Mouse (Mus musculus) intestine, embryonic 14.5 days (tissue): ENCODE measurements around the gene Irak1bp1. TPM values are rescaled to one million over a fixed set of nuclear protein-coding genes. Genes with fewer than 3 reads are reported as not detected.

Source experiments
- ATAC-seq: fragments of 200-750 bp; cut with Nextera tagmentation; replicated peaks from 2 replicates; pipeline ENCODE4 v1.8.0; 2017; ENCODE audit warnings: low read depth, moderate number of reproducible peaks, moderate TSS enrichment, moderate library complexity; ENCODE audit not compliant: low FRiP score, low TSS enrichment
- DNase-seq: peaks from one replicate; pipeline ENCODE4 v3.0.0-alpha.2; 2018; ENCODE audit warnings: low spot score
- H3K27ac ChIP-seq: fragments of 300-500 bp; sonication (generic); 2 replicates; pipeline ENCODE4 v1.5.1; 2014; ENCODE audit warnings: low read depth, mild to moderate bottlenecking, control low read depth
- H3K27me3 ChIP-seq: fragments of 300-500 bp; sonication (generic); replicated peaks from 2 replicates; pipeline ENCODE4 v1.6.1; 2014; ENCODE audit warnings: low read length, control low read depth; ENCODE audit not compliant: control insufficient read depth, insufficient read depth
- H3K36me3 ChIP-seq: fragments of 300-500 bp; sonication (generic); 2 replicates; pipeline ENCODE4 v1.6.1; 2014; ENCODE audit warnings: low read length, control low read depth; ENCODE audit not compliant: control insufficient read depth, insufficient read depth
- H3K4me1 ChIP-seq: fragments of 300-500 bp; sonication (generic); replicated peaks from 2 replicates; pipeline ENCODE4 v1.6.1; 2014; ENCODE audit warnings: low read length, control low read depth, mixed read lengths; ENCODE audit not compliant: control insufficient read depth, insufficient read depth
- H3K4me2 ChIP-seq: fragments of 300-500 bp; sonication (generic); 2 replicates; pipeline ENCODE4 v1.6.1; 2014; ENCODE audit warnings: low read length
- H3K4me3 ChIP-seq: fragments of 300-500 bp; sonication (generic); 2 replicates; pipeline ENCODE4 v1.5.1; 2014; ENCODE audit warnings: low read depth, low read length, control low read depth, mixed read lengths
- H3K9ac ChIP-seq: fragments of 300-500 bp; sonication (generic); 2 replicates; pipeline ENCODE4 v1.6.1; 2014; ENCODE audit warnings: mild to moderate bottlenecking, low read length
- H3K9me3 ChIP-seq: fragments of 300-500 bp; sonication (generic); 2 replicates; pipeline ENCODE4 v1.6.1; 2016; ENCODE audit warnings: low read length, control low read depth; ENCODE audit not compliant: control insufficient read depth
- WGBS: fragments of 180-500 bp; shearing (Covaris S2); extraction: QIAGEN DNeasy Blood & Tissue Kit; methylation state at CpG from one replicate; pipeline ENCODE4 v1.1.7; 2014; 5-methylcytosine and 5-hydroxymethylcytosine counted together
- polyA plus RNA-seq: library from polyadenylated mRNA; unstranded; fragments of >200 nt; fragmentation: Nextera tagmentation; extraction: Ambion mirVana; gene quantifications from 2 replicates; pipeline ENCODE4 v1.2.1, GENCODE M21; 2014

Irak1bp1 gene
- polyA plus RNA-seq, 1 experiment from 2014 or later, result 14.7 TPM

- no peak overlapping the region for H3K9ac ChIP-seq
- H3K4me2 ChIP-seq, result no peak overlapping the region
- no peak for ATAC-seq
- no peaks in the 10 kb centered on the region for H3K9me3 ChIP-seq
- no peak overlapping the region for H3K27ac ChIP-seq
- peaks cover 10% of the 10 kb centered on the region; the same call in 1 of the 2 replicates for H3K4me1 ChIP-seq
- WGBS, result 90% methylated on average over 6 of the region's 6 CpGs
- DNase-seq, result no peak
- H3K4me3 ChIP-seq, result no peak overlapping the region
- H3K27me3 ChIP-seq, result no peaks in the 10 kb centered on the region
- no peaks in the 10 kb centered on the region for H3K36me3 ChIP-seq
Observed at GRCm38 (mm10) chr9:82826426-82826825, 2.9 kb upstream of the Irak1bp1 start.

- WGBS, result under 1% methylated on average over 63 of the region's 65 CpGs
- Histone ChIP-seq H3K36me3 (no peaks in the 10 kb centered on the region), H3K4me1 (peaks cover 10% of the 10 kb centered on the region; the same call in 1 of the 2 replicates), H3K9me3 (no peaks in the 10 kb centered on the region), H3K4me2 (peak overlapping the region; percentile 72), H3K9ac (peak overlapping the region; percentile 81), H3K27me3 (no peaks in the 10 kb centered on the region), H3K4me3 (peak overlapping the region; percentile 82), H3K27ac (peak overlapping the region; percentile 86)
- peak; percentile 94 for ATAC-seq
- peak; percentile 92 for DNase-seq
Observed at GRCm38 (mm10) chr9:82829693-82830430, 522 bp downstream of the Irak1bp1 start.

GRCm38 (mm10) chr9:82831891-82832290 is 2.6 kb downstream of the Irak1bp1 start:
- H3K27ac ChIP-seq, result no peak overlapping the region
- H3K4me1 ChIP-seq, result peaks cover 10% of the 10 kb centered on the region; the same call in 1 of the 2 replicates
- no peaks in the 10 kb centered on the region for H3K27me3 ChIP-seq
- H3K4me3 ChIP-seq, result no peak overlapping the region
- DNase-seq (no peak), ATAC-seq (no peak)
- no peaks in the 10 kb centered on the region for H3K36me3 ChIP-seq
- H3K9ac ChIP-seq, result no peak overlapping the region
- H3K4me2 ChIP-seq, result no peak overlapping the region
- WGBS, result 42% methylated on average over 4 of the region's 4 CpGs
- no peaks in the 10 kb centered on the region for H3K9me3 ChIP-seq

GRCm38 (mm10) chr9:82835921-82836320 is 6.6 kb downstream of the Irak1bp1 start:
- Histone ChIP-seq H3K27ac (no peak overlapping the region), H3K4me1 (0 out of 2 replicates have a peak, but pooled peaks cover 3% of the 10 kb centered on the region), H3K27me3 (no peaks in the 10 kb centered on the region), H3K36me3 (peaks cover 15% of the 10 kb centered on the region; the same call in 1 of the 2 replicates), H3K4me3 (no peak overlapping the region), H3K4me2 (no peak overlapping the region), H3K9me3 (no peaks in the 10 kb centered on the region), H3K9ac (no peak overlapping the region)
- DNase-seq, result no peak
- ATAC-seq, result no peak
- WGBS, result 73% methylated on average over 6 of the region's 6 CpGs

- no peak overlapping the region for H3K4me3 ChIP-seq
- H3K9me3 ChIP-seq, result no peaks in the 10 kb centered on the region
- no peak overlapping the region for H3K27ac ChIP-seq
- 87% methylated on average over 4 of the region's 4 CpGs for WGBS
- no peaks in the 10 kb centered on the region for H3K27me3 ChIP-seq
- H3K4me2 ChIP-seq, result no peak overlapping the region
- ATAC-seq (no peak), DNase-seq (no peak)
- H3K36me3 ChIP-seq, result peaks cover 13% of the 10 kb centered on the region; the same call in 1 of the 2 replicates
- no peak overlapping the region for H3K9ac ChIP-seq
- no peaks in the 10 kb centered on the region for H3K4me1 ChIP-seq
Observed at GRCm38 (mm10) chr9:82842671-82843070, 13.3 kb downstream of the Irak1bp1 start.

- H3K9me3 ChIP-seq, result no peaks in the 10 kb centered on the region
- ATAC-seq (no peak), DNase-seq (no peak)
- no peaks in the 10 kb centered on the region for H3K36me3 ChIP-seq
- no peaks in the 10 kb centered on the region for H3K27me3 ChIP-seq
- no peak overlapping the region for H3K4me2 ChIP-seq
- no peak overlapping the region for H3K9ac ChIP-seq
- no peaks in the 10 kb centered on the region for H3K4me1 ChIP-seq
- no peak overlapping the region for H3K27ac ChIP-seq
- no peak overlapping the region for H3K4me3 ChIP-seq
- 53% methylated on average over 2 of the region's 2 CpGs for WGBS
Observed at GRCm38 (mm10) chr9:82854040-82854439, 24.7 kb downstream of the Irak1bp1 start.

GRCm38 (mm10) chr9:82854973-82855614 is 25.8 kb downstream of the Irak1bp1 start:
- no peaks in the 10 kb centered on the region for H3K36me3 ChIP-seq
- no peak for DNase-seq
- no peaks in the 10 kb centered on the region for H3K4me1 ChIP-seq
- H3K9ac ChIP-seq, result no peak overlapping the region
- H3K9me3 ChIP-seq, result no peaks in the 10 kb centered on the region
- H3K27ac ChIP-seq, result no peak overlapping the region
- WGBS, result 38% methylated on average over 3 of the region's 3 CpGs
- no peak for ATAC-seq
- no peak overlapping the region for H3K4me2 ChIP-seq
- no peak overlapping the region for H3K4me3 ChIP-seq
- H3K27me3 ChIP-seq, result no peaks in the 10 kb centered on the region

GRCm38 (mm10) chr9:82856241-82856640 is 26.9 kb downstream of the Irak1bp1 start:
- H3K27me3 ChIP-seq, result no peaks in the 10 kb centered on the region
- ATAC-seq, result no peak
- H3K4me2 ChIP-seq, result no peak overlapping the region
- 85% methylated on average over 4 of the region's 4 CpGs for WGBS
- H3K4me1 ChIP-seq, result no peaks in the 10 kb centered on the region
- no peaks in the 10 kb centered on the region for H3K36me3 ChIP-seq
- H3K9ac ChIP-seq, result no peak overlapping the region
- no peak overlapping the region for H3K4me3 ChIP-seq
- no peak overlapping the region for H3K27ac ChIP-seq
- H3K9me3 ChIP-seq, result no peaks in the 10 kb centered on the region
- DNase-seq, result no peak
